Mouse (Mus musculus) gastrocnemius, postnatal 14 days (tissue): ENCODE measurements around the gene Gcnt3. TPM values are rescaled to one million over a fixed set of nuclear protein-coding genes. Genes with fewer than 3 reads are reported as not detected.

Experiments
- DNase-seq: peaks from one replicate; pipeline ENCODE4 v3.0.0; 2021; ENCODE audit warnings: mixed read lengths
- intact Hi-C: fragments of 180-260 bp; cut with DNase I; formaldehyde crosslinking; loops from one replicate; pipeline ENCODE4 v1.15.1; 2025; ENCODE audit warnings: low total_unique reads
- total RNA-seq, 2 experiments: library from RNA; stranded (reverse); gene quantifications; 2 replicates each; pipeline ENCODE4 v1.2.3; 2021

The Gcnt3 gene
- total RNA-seq, 2 experiments from 2014 or later: not detected

- DNase-seq: no peak
- intact Hi-C loops: no loop called here
Observed at GRCm38 (mm10) chr9:70010781-70011473, 27.0 kb downstream of the Gcnt3 start.

DNA sequence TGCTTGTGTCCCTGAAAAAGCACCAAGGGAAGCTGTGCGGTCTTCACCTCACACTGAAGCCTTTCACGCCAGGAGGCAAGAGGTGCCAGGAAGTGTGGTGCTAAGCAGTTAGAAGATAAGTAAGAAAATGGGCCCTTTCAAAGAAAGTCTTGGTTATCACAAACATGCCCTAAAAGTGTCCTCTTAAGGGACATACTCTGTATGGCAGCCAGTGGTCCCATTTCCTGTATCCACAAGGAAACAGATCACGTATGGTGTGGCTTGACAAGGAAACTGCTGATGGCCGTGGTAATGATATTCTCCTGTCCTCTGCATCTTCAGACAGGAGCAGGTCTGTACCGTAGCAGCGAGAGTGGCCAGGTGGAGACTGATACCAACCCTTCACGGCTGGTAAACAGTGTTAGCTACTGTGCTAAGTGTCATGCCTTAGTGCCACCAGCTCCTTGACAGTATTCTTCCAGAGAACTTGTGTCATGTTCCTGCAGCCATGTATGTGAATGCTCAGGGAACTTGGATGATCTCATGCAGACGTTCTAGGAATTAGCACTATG lies 28.1 kb downstream of the Gcnt3 start:
- intact Hi-C loops: no loop called here

GRCm38 (mm10) chr9:70007506-70008248 lies 30.2 kb downstream of the Gcnt3 start:
- DNase-seq: no peak
- intact Hi-C loops: no loop called here

More for the DNA sequence above, 28.1 kb downstream of the Gcnt3 start:
- no peak for DNase-seq

DNA sequence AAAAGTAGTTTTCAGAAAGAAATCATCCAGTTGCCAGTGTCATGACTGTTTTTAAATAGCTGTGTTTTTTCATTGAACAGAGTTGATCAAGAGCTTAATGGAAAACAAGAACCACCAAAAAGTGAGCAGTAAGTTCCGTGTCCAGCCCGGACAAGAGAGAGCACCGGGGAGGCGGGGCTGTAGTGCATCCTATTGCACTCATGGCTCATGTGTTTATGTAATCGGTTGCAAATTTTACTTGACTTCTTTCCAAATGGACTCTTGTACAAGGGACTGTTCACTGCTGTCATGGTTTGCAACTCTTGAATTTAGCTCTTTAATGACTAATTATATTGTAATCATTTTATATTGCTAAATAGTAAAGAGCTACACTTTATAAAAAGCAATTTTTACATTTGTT lies 30.9 kb downstream of the Gcnt3 start:
- DNase-seq: no peak
- intact Hi-C loops: no loop called here

- intact Hi-C loops: no loop called here
Observed at GRCm38 (mm10) chr9:70003516-70003915, 34.4 kb downstream of the Gcnt3 start.

DNA sequence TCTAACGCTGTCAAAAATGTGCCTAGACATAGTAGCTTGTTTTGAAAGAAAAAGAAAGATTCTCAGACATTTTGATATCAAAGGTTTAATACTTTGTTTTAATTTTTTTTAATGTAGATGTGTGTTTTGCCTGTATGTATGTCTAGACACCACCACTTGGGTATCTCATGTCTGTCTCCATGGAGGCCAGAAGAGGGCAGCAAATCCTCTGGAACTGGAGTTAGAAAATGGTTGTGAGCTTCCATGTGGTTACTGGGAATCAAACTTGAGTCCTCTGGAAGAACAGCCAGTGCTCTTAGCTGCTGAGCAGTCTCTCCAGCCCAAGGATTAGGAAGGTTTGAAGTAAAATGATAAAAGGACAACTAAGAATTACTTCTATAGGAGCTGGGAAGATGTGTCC lies 38.6 kb downstream of the Gcnt3 start:
- no peak for DNase-seq
- intact Hi-C loops: no loop called here

More at GRCm38 (mm10) chr9:70003516-70003915, 34.4 kb downstream of the Gcnt3 start:
- no peak for DNase-seq

GRCm38 (mm10) chr9:69994547-69994946 lies 43.3 kb downstream of the Gcnt3 start:
- intact Hi-C loops: no loop called here
- no peak for DNase-seq

- DNase-seq: no peak
- intact Hi-C loops: no loop called here
Observed at GRCm38 (mm10) chr9:69993479-69993878, 44.4 kb downstream of the Gcnt3 start.

- no peak for DNase-seq
- intact Hi-C loops: no loop called here
Observed at GRCm38 (mm10) chr9:69992841-69993277, 45.0 kb downstream of the Gcnt3 start.

DNA sequence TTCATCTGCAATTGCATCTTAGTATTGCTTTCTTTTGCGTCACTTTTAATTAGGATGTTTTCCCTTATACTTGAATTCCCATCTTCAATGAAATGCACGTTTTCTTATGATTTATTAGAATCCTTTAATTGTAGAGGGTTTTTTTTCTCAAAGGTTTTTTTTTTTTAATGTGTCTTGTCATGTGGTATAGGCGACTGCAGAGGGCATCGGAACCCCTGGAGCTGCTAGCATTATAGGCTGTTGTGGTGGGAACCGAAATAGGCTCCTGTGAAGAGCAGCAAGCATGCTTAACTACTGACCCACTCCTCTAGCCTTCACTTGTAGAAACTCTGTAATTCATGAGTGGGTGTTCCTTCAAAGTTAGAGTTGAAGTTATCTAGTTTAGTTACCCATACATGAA lies 47.5 kb downstream of the Gcnt3 start:
- intact Hi-C loops: no loop called here
- DNase-seq: no peak

GRCm38 (mm10) chr9:69989303-69990121 lies 48.4 kb downstream of the Gcnt3 start, which contains the start of gene Bnip2:
Gene Bnip2 (plus strand): TSS chr9:69989466.
- intact Hi-C loops: loop anchor here (5.0 kb wide), 1 partner anchor 42 kb away; no protein-coding TSS in a partner anchor
- DNase-seq: peak; percentile 97

DNA sequence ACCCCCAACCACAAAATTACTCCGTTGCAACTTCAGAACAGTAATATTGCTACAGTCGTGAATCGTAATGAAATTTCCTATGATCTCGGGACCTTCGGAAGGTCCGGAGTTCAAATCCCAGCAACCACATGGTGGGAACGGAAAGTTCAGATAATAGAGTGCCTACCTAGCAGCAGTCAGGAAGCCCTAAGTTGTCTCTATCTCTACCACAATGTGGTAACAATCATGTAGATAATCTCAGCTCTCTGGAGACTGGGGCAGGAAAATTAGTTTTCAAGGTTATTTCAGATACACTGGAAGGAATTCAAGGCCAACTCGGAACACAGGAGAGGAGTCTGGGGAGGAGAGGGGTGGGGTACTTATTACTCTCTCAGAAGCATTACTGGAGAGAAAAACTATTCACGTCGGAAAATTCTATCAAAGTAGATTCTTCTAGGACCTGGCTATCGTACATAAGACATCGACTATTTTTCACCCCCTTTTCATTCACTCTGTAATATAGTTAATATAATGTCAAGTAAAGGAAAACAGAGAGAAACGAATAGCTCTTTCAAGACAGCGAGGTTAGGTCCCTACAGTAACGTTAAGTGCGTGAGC lies 49.1 kb downstream of the Gcnt3 start:
- intact Hi-C loops: loop anchor here (5.0 kb wide), 1 partner anchor 42 kb away; no protein-coding TSS in a partner anchor
- DNase-seq: no peak

DNA sequence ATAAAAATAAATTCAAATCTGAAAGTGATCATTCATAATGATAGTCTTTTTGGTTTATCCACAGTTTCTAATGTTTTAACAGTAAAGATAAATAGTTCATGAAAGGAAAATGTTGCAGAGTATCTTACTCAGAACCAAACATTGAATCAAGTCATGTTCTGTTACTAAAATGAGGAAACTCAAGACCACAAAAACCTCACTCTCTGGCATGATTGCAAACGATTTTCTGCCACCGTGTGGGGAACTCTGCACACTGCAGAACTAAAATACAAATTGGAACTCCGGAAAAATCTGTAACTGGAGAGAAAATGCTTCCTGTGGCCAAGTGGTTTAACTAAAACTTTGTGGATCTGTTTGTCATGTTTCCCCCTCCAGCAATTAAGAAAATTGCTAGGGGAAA lies 50.3 kb downstream of the Gcnt3 start:
- intact Hi-C loops: loop anchor here (5.0 kb wide), 1 partner anchor 40 kb away; no protein-coding TSS in a partner anchor
- DNase-seq: peak; percentile 38

DNA sequence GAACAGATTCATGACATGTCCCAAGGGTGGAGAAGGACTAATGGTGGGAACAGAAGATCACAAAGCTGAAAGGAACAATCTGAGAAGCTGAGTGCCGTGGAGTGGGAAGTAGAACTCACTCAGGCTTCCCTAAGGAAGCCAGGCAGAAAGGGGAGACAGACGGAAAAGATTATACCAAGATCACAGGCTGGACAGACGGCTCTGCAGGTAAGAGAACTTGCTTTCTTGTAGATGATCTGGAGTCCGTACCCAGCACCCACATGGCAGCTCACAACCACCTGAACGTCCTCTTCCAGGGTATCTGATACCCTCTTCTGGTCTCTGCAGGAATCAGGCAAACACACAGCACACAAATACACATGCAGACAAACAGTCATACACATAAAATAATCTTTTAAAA lies 51.3 kb downstream of the Gcnt3 start:
- DNase-seq: no peak
- intact Hi-C loops: loop anchor here (5.0 kb wide), 1 partner anchor 39 kb away; no protein-coding TSS in a partner anchor

DNA sequence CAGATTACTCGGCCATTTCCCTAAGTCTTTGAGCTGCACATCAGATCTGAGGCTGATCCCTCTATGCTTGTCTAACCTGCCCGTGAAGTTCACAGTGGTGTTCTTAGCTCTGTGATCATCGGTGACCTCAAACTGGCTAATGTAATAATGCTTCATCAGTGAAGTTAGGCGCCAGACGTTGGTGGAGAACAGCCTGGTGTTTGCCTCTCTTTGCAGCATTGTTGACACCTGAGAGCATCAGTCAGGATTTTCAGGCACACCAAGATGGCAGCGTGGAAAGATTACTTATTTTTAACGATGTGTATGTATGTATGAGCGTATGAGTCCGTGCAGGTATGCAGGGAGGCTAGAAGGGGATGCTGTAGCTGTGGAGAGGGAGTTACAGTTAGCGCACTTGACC lies 51.8 kb downstream of the Gcnt3 start:
- intact Hi-C loops: loop anchor here (5.0 kb wide), 1 partner anchor 39 kb away; no protein-coding TSS in a partner anchor
- no peak for DNase-seq

- intact Hi-C loops: loop anchor here (5.0 kb wide), 1 partner anchor 38 kb away; no protein-coding TSS in a partner anchor
- DNase-seq: no peak
Observed at GRCm38 (mm10) chr9:69985526-69985925, 52.4 kb downstream of the Gcnt3 start.
